Mouse (Mus musculus) kidney, adult 2 months (tissue): ENCODE data around the gene Alox8.

Source experiments
- CTCF ChIP-seq: fragments of 200-500 bp; conservative IDR thresholded peaks from 2 replicates; pipeline ENCODE4 v1.5.1; 2011; ENCODE audit warnings: low read depth, mild to moderate bottlenecking, control low read depth, low read length, moderate library complexity, mixed read lengths; ENCODE audit not compliant: insufficient read depth, insufficient read length
- POLR2A ChIP-seq: fragments of 200-500 bp; IDR thresholded peaks from one replicate; pipeline ENCODE4 v1.6.1; 2011; ENCODE audit warnings: low read depth, low read length, control low read depth

DNA sequence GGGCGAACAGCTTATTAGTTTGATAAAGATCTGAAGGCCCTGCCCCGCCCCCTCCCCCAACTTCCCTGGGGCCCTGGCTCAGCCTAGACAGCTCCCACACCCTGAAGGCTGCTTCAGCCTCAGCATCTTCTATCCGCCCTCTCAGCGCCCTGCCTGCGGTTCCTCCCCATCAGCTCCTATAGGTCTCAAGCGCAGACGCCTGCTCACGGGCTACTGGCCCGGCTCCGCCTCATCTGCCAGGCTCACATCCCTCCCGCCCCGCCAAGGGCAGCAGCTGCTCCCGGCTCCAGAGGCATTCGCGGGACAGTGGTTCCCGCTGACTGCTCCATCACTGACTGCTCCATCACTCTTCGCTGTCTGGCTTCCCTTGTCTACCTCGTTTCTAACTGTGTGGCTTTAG lies 40.8 kb downstream of the Alox8 start, which contains the start of gene Alox12b:
- TF ChIP-seq CTCF (no peak), POLR2A (no peak)
